Mouse (Mus musculus) MEL (cell line): ENCODE results near the gene Atp5h.

Experiments used
- CTCF ChIP-seq, 3 experiments: IDR thresholded peaks in 2 of 3; conservative IDR thresholded peaks in 1 of 3; 2 replicates each; pipeline ENCODE4 v1.5.1; 2011 to 2012; ENCODE audit warnings: low read length in 3 of 3, low read depth in 2 of 3, mild to moderate bottlenecking in 2 of 3, improper control_type of control experiment in 1 of 3, inconsistent platforms in 1 of 3, mixed read lengths in 1 of 3, moderate library complexity in 1 of 3; ENCODE audit not compliant: control insufficient read depth in 1 of 3, insufficient read depth in 1 of 3, poor library complexity in 1 of 3, severe bottlenecking in 1 of 3
- EP300 ChIP-seq, 2 experiments: IDR thresholded peaks; 2 replicates each; pipeline ENCODE4 v1.6.1; 2011; ENCODE audit warnings: improper control_type of control experiment in 2 of 2, low read length in 2 of 2, low read depth in 1 of 2, mild to moderate bottlenecking in 1 of 2
- GATA1 ChIP-seq: IDR thresholded peaks from 2 replicates; pipeline ENCODE4 v1.6.1; 2011; ENCODE audit warnings: low read depth, low read length, improper control_type of control experiment
- NELFE ChIP-seq: IDR thresholded peaks from 2 replicates; pipeline ENCODE4 v1.6.1; 2011; ENCODE audit warnings: low read depth, low read length, improper control_type of control experiment
- POLR2A ChIP-seq, 2 experiments: IDR thresholded peaks; 2 replicates each; pipeline ENCODE4 v1.6.1; 2011 to 2012; ENCODE audit warnings: low read length in 2 of 2, mild to moderate bottlenecking in 2 of 2, control low read depth in 1 of 2, improper control_type of control experiment in 1 of 2, low read depth in 1 of 2, moderate library complexity in 1 of 2; ENCODE audit not compliant: control insufficient read depth in 1 of 2, insufficient read depth in 1 of 2, poor library complexity in 1 of 2
- TBP ChIP-seq: IDR thresholded peaks from 2 replicates; pipeline ENCODE4 v1.8.0; 2011; ENCODE audit warnings: low read depth, low read length, improper control_type of control experiment
- ZKSCAN1 ChIP-seq: IDR thresholded peaks from 2 replicates; pipeline ENCODE4 v1.6.1; 2012; ENCODE audit warnings: low read depth, mild to moderate bottlenecking, inconsistent platforms, low read length, improper control_type of control experiment, moderate library complexity

GRCm38 (mm10) chr11:115398085-115398484 is 21.7 kb downstream of the Atp5h start:
- no peak for TF ChIP-seq POLR2A (IDR thresholded peaks at IDR 0.05; ENCODE audit: control insufficient read depth in 1 of 2, insufficient read depth in 1 of 2, low read depth in 1 of 2, low read length in 2 of 2, poor library complexity in 1 of 2)
- TF ChIP-seq CTCF (IDR thresholded peaks at IDR 0.05 in 2 of 3, conservative IDR thresholded peaks at IDR 0.05 in 1 of 3; ENCODE audit: control insufficient read depth in 1 of 3, insufficient read depth in 1 of 3, low read depth in 2 of 3, low read length in 3 of 3, poor library complexity in 1 of 3, severe bottlenecking in 1 of 3) = no peak
- TF ChIP-seq EP300 (IDR thresholded peaks at IDR 0.05; ENCODE audit: low read depth in 1 of 2, low read length in 2 of 2) = no peak
- no peak for TF ChIP-seq GATA1
- no peak for TF ChIP-seq NELFE
- TF ChIP-seq TBP = no peak
- no peak for TF ChIP-seq ZKSCAN1
